Mouse (Mus musculus) liver, embryonic 11.5 days (tissue): ENCODE measurements around the gene Tbcd. TPM values are rescaled to one million over a fixed set of nuclear protein-coding genes. Genes with fewer than 3 reads are reported as not detected.

Source experiments
- polyA plus RNA-seq: library from polyadenylated mRNA; unstranded; fragments of >200 nt; fragmentation: Nextera tagmentation; extraction: Ambion mirVana; gene quantifications from 2 replicates; pipeline ENCODE4 v1.2.1, GENCODE M21; 2014

Tbcd gene
- polyA plus RNA-seq, 1 experiment from 2014 or later = 35.9 TPM

Other genes starting within 250 kb of the Tbcd start
- gene Hexdc, start 247.5 kb upstream of the Tbcd start, polyA plus RNA-seq = 5.1 and 5.6 TPM in 2 replicates
- gene Ogfod3, start 247.2 kb upstream of the Tbcd start, polyA plus RNA-seq = 21.7 and 23.4 TPM in 2 replicates
- gene Cybc1, start 222.6 kb upstream of the Tbcd start, polyA plus RNA-seq = 35.1 and 38.2 TPM in 2 replicates
- 81.5 and 89.4 TPM in 2 replicates for gene Narf, start 214.7 kb upstream of the Tbcd start, polyA plus RNA-seq
- gene Foxk2, start 192.0 kb upstream of the Tbcd start, polyA plus RNA-seq = 9.3 and 10.7 TPM in 2 replicates
- gene Wdr45b, start 97.5 kb upstream of the Tbcd start, polyA plus RNA-seq = 53.3 and 55.4 TPM in 2 replicates
- gene Rab40b, start 63.7 kb upstream of the Tbcd start, polyA plus RNA-seq = 0.94 and 1.2 TPM in 2 replicates
- gene Fn3krp, start 30.5 kb upstream of the Tbcd start, polyA plus RNA-seq = 8.6 and 10.5 TPM in 2 replicates
- 4.7 and 7.8 TPM in 2 replicates for gene Fn3k, start 17.0 kb upstream of the Tbcd start, polyA plus RNA-seq
- 0.16 and 0.26 TPM in 2 replicates for gene Zfp750, start 67.4 kb downstream of the Tbcd start, polyA plus RNA-seq
- 3.6 and 5.9 TPM in 2 replicates for gene B3gntl1, start 221.2 kb downstream of the Tbcd start, polyA plus RNA-seq
- 4.5 and 4.7 TPM in 2 replicates for gene Metrnl, start 249.6 kb downstream of the Tbcd start, polyA plus RNA-seq